Mouse (Mus musculus): ENCODE data around the gene Thegl.

Gene Thegl

GRCm38 (mm10) chr5:77052616-77053015 lies 36.8 kb downstream of the Thegl start:
- no peak for DNase-seq

GRCm38 (mm10) chr5:77056881-77057440 lies 41.1 kb downstream of the Thegl start:
- DNase-seq: no peak

GRCm38 (mm10) chr5:77060363-77060762 lies 44.5 kb downstream of the Thegl start:
- DNase-seq: no peak

GRCm38 (mm10) chr5:77061372-77062038 lies 45.7 kb downstream of the Thegl start:
- DNase-seq: peak; percentile 82 to 83

GRCm38 (mm10) chr5:77067321-77067720 lies 51.5 kb downstream of the Thegl start:
- DNase-seq: no peak

- DNase-seq: no peak
Measured at GRCm38 (mm10) chr5:77070987-77071386, 55.2 kb downstream of the Thegl start.

- DNase-seq: no peak
Measured at GRCm38 (mm10) chr5:77071626-77072025, 55.8 kb downstream of the Thegl start.

GRCm38 (mm10) chr5:77073794-77074193 lies 58.0 kb downstream of the Thegl start:
- DNase-seq: no peak

GRCm38 (mm10) chr5:77074914-77075313 lies 59.1 kb downstream of the Thegl start:
- DNase-seq: peak; percentile 28 to 44

- no peak for DNase-seq
Measured at GRCm38 (mm10) chr5:77075951-77076350, 60.1 kb downstream of the Thegl start.

- no peak for DNase-seq
Measured at GRCm38 (mm10) chr5:77080761-77081160, 64.9 kb downstream of the Thegl start.

GRCm38 (mm10) chr5:77082735-77083134 lies 66.9 kb downstream of the Thegl start:
- no peak for DNase-seq

GRCm38 (mm10) chr5:77084418-77084817 lies 68.6 kb downstream of the Thegl start:
- DNase-seq: no peak

- DNase-seq: no peak
Measured at GRCm38 (mm10) chr5:77085753-77086450, 70.1 kb downstream of the Thegl start.

GRCm38 (mm10) chr5:77086541-77086940 lies 70.7 kb downstream of the Thegl start:
- no peak for DNase-seq

GRCm38 (mm10) chr5:77087122-77087521 lies 71.3 kb downstream of the Thegl start:
- DNase-seq: no peak

- peak; percentile 77 for DNase-seq
Measured at GRCm38 (mm10) chr5:77089294-77089693, 73.5 kb downstream of the Thegl start.

GRCm38 (mm10) chr5:77089901-77090300 lies 74.1 kb downstream of the Thegl start:
- no peak for DNase-seq

GRCm38 (mm10) chr5:77090521-77091096 lies 74.8 kb downstream of the Thegl start:
- DNase-seq: no peak

- no peak for DNase-seq
Measured at GRCm38 (mm10) chr5:77091923-77092322, 76.1 kb downstream of the Thegl start.

- DNase-seq: no peak
Measured at GRCm38 (mm10) chr5:77092531-77092930, 76.7 kb downstream of the Thegl start.

- DNase-seq: no peak
Measured at GRCm38 (mm10) chr5:77093961-77094360, 78.1 kb downstream of the Thegl start.
